Mouse (Mus musculus): ENCODE results near the gene Tyrp1. TPM values are rescaled to one million over a fixed set of nuclear protein-coding genes. Genes with fewer than 3 reads are reported as not detected.

The Tyrp1 gene
- polyA plus RNA-seq (2016; fragmentation: Nextera tagmentation; extraction: Ambion mirVana), result 0.23 TPM in 1 of 2 replicates, not detected in the other

GRCm38 (mm10) chr4:80834050-80834449 lies at the start of gene Tyrp1:
Gene Tyrp1 (plus strand): TSS chr4:80834123.
- Histone ChIP-seq H3K4me3 (no peak within 1 kb of the TSS), H3K36me3 (no peaks in the 10 kb centered on the region), H3K27me3 (no peaks in the 10 kb centered on the region), H3K9ac (no peak within 1 kb of the TSS), H3K4me2 (replicated peaks) (no peak within 1 kb of the TSS), H3K4me1 (no peaks in the 10 kb centered on the region), H3K27ac (no peak within 1 kb of the TSS), H3K9me3 (replicated peaks) (no peaks in the 10 kb centered on the region)
- 56% methylated on average over 3 of the region's 3 CpGs for WGBS
- ATAC-seq (ENCODE audit: low FRiP score), result no peak

DNA sequence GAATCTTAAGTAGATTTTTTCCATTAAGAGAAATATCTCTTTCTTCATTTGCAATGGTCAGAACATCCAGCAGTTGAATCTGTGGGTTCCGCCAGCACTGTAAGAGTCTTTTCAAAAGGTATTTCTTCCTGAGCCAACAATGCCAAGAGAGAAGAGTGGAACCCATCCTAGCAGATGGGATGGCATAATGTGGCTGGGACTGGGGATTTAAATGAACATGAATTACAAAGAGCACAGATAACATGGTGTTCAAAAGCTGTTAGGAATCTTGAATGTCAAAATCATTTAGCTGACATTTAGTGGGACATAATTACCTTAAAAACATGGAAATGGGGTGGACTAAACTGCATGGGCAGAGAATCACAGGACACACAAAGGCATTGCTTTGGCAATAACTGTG lies 45.6 kb upstream of the Tyrp1 start:
- no peaks in the 10 kb centered on the region for H3K36me3 ChIP-seq
- no peak overlapping the region for H3K4me3 ChIP-seq
- no peaks in the 10 kb centered on the region for H3K27me3 ChIP-seq
- no peak overlapping the region for H3K9ac ChIP-seq
- H3K27ac ChIP-seq, result no peak overlapping the region
- no peaks in the 10 kb centered on the region for H3K4me1 ChIP-seq
- no peak for ATAC-seq (ENCODE audit: low FRiP score)
- no peaks in the 10 kb centered on the region for H3K9me3 ChIP-seq (replicated peaks)
- H3K4me2 ChIP-seq (replicated peaks), result no peak overlapping the region
- WGBS, result 94% methylated on average over 1 of the region's 1 CpGs

- Histone ChIP-seq H3K9me3 (replicated peaks) (no peaks in the 10 kb centered on the region), H3K27ac (no peak overlapping the region), H3K36me3 (no peaks in the 10 kb centered on the region), H3K4me3 (no peak overlapping the region), H3K4me1 (no peaks in the 10 kb centered on the region), H3K9ac (no peak overlapping the region), H3K4me2 (replicated peaks) (no peak overlapping the region), H3K27me3 (no peaks in the 10 kb centered on the region)
- ATAC-seq (ENCODE audit: low FRiP score), result no peak
Observed at GRCm38 (mm10) chr4:80819511-80819910, 14.4 kb upstream of the Tyrp1 start.

DNA sequence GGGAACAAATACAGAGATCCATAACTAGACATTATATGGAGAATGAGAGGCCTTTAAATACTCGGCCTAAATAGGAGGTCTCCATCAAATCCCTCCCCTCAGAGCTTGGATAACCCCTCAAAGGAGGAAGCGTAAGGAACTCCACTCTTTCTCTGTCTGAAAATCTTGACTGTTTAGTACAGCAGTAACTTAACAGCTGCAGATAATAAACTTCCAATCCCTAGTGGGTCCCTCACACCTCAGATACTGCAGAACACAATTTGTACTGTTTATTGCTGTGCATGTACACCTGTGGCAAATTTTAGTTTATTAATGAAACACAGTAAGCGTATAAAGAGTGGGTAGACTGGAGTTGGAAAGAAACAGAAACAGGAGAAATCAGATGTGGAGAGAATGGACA lies 12.0 kb upstream of the Tyrp1 start:
- Histone ChIP-seq H3K4me3 (no peak overlapping the region), H3K9ac (no peak overlapping the region), H3K4me1 (no peaks in the 10 kb centered on the region), H3K4me2 (replicated peaks) (no peak overlapping the region), H3K27ac (no peak overlapping the region), H3K36me3 (no peaks in the 10 kb centered on the region), H3K27me3 (no peaks in the 10 kb centered on the region), H3K9me3 (replicated peaks) (no peaks in the 10 kb centered on the region)
- 88% methylated on average over 3 of the region's 3 CpGs for WGBS
- no peak for ATAC-seq (ENCODE audit: low FRiP score)

DNA sequence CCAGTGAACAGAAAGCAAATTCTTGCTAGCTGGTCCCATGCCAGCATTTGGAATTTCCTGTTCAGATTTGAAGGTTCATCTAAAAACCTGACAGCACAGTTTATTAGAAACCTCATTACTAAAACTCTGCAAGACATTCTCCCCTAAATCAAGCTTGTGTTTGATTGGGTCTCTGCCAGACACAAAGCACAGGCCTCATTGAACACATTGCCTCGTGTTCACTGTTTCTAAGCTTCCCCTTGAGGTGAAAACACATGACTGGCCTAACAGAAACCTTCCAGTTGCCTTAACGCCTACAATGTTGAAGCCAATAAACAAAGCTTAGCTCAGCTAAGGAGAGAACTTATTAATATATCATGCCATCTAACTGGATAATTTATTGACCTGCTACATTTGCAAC lies 5.7 kb upstream of the Tyrp1 start:
- Histone ChIP-seq H3K4me3 (no peak overlapping the region), H3K27ac (no peak overlapping the region), H3K4me2 (replicated peaks) (no peak overlapping the region), H3K27me3 (no peaks in the 10 kb centered on the region), H3K4me1 (no peaks in the 10 kb centered on the region), H3K9me3 (replicated peaks) (no peaks in the 10 kb centered on the region), H3K9ac (no peak overlapping the region), H3K36me3 (no peaks in the 10 kb centered on the region)
- 61% methylated on average over 2 of the region's 2 CpGs for WGBS
- no peak for ATAC-seq (ENCODE audit: low FRiP score)

DNA sequence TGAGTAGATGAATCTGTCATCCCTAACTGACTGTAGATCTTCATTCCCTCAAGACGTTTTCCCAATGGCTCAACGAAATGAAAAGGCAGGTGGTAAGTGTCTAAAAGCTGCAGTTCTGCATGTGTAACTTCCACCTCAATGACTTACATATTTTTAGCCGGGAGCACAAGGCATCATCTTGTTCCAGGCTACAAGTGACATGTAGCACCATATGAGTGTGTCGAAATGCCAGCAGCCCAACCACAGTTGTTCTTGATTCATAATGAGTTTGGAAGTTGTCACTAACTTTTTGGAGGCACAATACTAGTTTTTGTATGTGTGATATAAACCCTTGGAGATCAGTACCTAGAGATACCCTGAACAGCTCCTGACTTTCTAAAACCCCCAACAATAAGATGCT lies 5.4 kb downstream of the Tyrp1 start:
- 78% methylated on average over 4 of the region's 4 CpGs for WGBS
- Histone ChIP-seq H3K4me3 (no peak overlapping the region), H3K9me3 (replicated peaks) (no peaks in the 10 kb centered on the region), H3K4me2 (replicated peaks) (no peak overlapping the region), H3K27me3 (no peaks in the 10 kb centered on the region), H3K36me3 (no peaks in the 10 kb centered on the region), H3K4me1 (no peaks in the 10 kb centered on the region), H3K27ac (no peak overlapping the region), H3K9ac (no peak overlapping the region)
- no peak for ATAC-seq (ENCODE audit: low FRiP score)

DNA sequence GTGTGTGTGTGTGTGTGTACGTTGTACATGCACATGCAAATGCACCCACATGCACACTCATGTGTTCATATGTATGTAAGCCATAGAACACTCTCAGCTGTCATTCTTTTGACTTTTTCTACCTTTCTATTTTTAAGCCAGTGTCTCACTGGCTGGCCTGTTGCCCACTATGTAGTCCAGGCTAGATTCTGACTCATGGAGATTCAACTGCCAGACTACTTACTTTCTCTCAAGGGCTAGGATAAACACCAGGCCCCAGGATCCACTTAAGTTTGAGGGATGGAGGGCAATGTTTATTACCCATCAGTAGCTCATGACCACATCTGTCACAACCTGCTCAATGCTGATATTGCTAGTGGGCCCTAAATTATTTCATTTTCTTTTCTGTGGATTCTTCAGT lies 8.1 kb downstream of the Tyrp1 start:
- no peaks in the 10 kb centered on the region for H3K27me3 ChIP-seq
- no peak overlapping the region for H3K4me2 ChIP-seq (replicated peaks)
- no peak for ATAC-seq (ENCODE audit: low FRiP score)
- WGBS, result no CpG with 5 or more reads among the region's 1 CpGs
- H3K9ac ChIP-seq, result no peak overlapping the region
- H3K36me3 ChIP-seq, result no peaks in the 10 kb centered on the region
- no peak overlapping the region for H3K4me3 ChIP-seq
- no peak overlapping the region for H3K27ac ChIP-seq
- no peaks in the 10 kb centered on the region for H3K9me3 ChIP-seq (replicated peaks)
- H3K4me1 ChIP-seq, result no peaks in the 10 kb centered on the region

GRCm38 (mm10) chr4:80843752-80844151 lies 9.8 kb downstream of the Tyrp1 start:
- ATAC-seq (ENCODE audit: low FRiP score), result no peak
- Histone ChIP-seq H3K27ac (no peak overlapping the region), H3K27me3 (no peaks in the 10 kb centered on the region), H3K4me1 (no peaks in the 10 kb centered on the region), H3K36me3 (no peaks in the 10 kb centered on the region), H3K4me2 (replicated peaks) (no peak overlapping the region), H3K9ac (no peak overlapping the region), H3K9me3 (replicated peaks) (no peaks in the 10 kb centered on the region), H3K4me3 (no peak overlapping the region)

GRCm38 (mm10) chr4:80846052-80846451 lies 12.1 kb downstream of the Tyrp1 start:
- Histone ChIP-seq H3K4me2 (replicated peaks) (no peak overlapping the region), H3K4me1 (no peaks in the 10 kb centered on the region), H3K27ac (no peak overlapping the region), H3K4me3 (no peak overlapping the region), H3K9ac (no peak overlapping the region), H3K36me3 (no peaks in the 10 kb centered on the region), H3K9me3 (replicated peaks) (no peaks in the 10 kb centered on the region), H3K27me3 (no peaks in the 10 kb centered on the region)
- 68% methylated on average over 3 of the region's 3 CpGs for WGBS
- ATAC-seq (ENCODE audit: low FRiP score), result no peak

- Histone ChIP-seq H3K27ac (no peak overlapping the region), H3K4me1 (no peaks in the 10 kb centered on the region), H3K9me3 (replicated peaks) (no peaks in the 10 kb centered on the region), H3K4me2 (replicated peaks) (no peak overlapping the region), H3K36me3 (no peaks in the 10 kb centered on the region), H3K27me3 (no peaks in the 10 kb centered on the region), H3K4me3 (no peak overlapping the region), H3K9ac (no peak overlapping the region)
- ATAC-seq (ENCODE audit: low FRiP score), result peak; percentile 62; the same call in 1 of the 2 replicates
- WGBS, result 76% methylated on average over 7 of the region's 7 CpGs
Observed at GRCm38 (mm10) chr4:80852590-80853425, 18.9 kb downstream of the Tyrp1 start.

DNA sequence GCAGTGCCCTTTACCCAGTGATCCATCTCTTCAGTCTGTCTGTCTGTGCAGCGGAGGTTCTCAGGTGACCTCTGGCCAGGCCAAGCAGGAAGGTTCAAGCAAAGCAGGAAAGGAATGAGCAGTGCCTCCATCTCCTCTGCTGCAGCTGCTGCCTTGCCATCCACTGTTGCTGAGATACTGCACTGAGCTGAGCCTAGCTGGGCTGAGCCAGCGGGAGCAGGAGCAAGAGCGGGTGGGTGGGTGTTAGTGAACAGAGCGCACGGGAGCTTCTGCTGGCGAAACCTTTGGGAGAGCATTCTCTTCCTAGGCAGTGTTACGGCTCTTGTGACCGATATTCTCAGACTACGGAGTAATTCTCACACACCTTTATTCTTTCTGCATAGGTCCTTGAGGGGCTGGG lies 21.6 kb downstream of the Tyrp1 start:
- Histone ChIP-seq H3K4me3 (no peak overlapping the region), H3K9me3 (replicated peaks) (no peaks in the 10 kb centered on the region), H3K27ac (no peak overlapping the region), H3K36me3 (no peaks in the 10 kb centered on the region), H3K27me3 (no peaks in the 10 kb centered on the region), H3K4me1 (no peaks in the 10 kb centered on the region), H3K9ac (no peak overlapping the region), H3K4me2 (replicated peaks) (no peak overlapping the region)
- no peak for ATAC-seq (ENCODE audit: low FRiP score)
- 73% methylated on average over 9 of the region's 9 CpGs for WGBS

DNA sequence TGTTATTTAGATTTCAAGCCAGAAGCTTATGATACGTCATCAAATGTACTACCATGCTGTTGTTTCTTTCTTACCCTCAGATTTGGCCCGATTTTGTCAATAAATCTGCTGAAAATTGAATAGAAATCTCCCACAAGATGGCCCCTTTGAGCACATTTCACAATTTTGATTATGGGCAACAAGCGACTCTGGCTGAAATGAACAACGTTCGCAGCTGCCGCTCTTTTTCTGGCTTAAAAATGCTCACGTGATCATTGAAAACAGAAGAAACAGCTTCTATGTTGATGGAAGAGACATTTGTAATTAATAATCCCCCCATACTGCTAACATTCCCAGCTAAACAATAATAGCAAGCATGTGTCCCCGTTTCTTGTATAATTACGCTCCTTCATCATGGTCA lies 29.0 kb downstream of the Tyrp1 start:
- no peak overlapping the region for H3K27ac ChIP-seq
- peaks cover 6% of the 10 kb centered on the region for H3K4me1 ChIP-seq
- H3K9ac ChIP-seq, result no peak overlapping the region
- no peak overlapping the region for H3K4me3 ChIP-seq
- no peaks in the 10 kb centered on the region for H3K27me3 ChIP-seq
- H3K9me3 ChIP-seq (replicated peaks), result no peaks in the 10 kb centered on the region
- H3K4me2 ChIP-seq (replicated peaks), result no peak overlapping the region
- no peaks in the 10 kb centered on the region for H3K36me3 ChIP-seq
- no peak for ATAC-seq (ENCODE audit: low FRiP score)
- 58% methylated on average over 9 of the region's 9 CpGs for WGBS

- Histone ChIP-seq H3K27ac (no peak overlapping the region), H3K4me2 (replicated peaks) (no peak overlapping the region), H3K4me1 (peaks cover 6% of the 10 kb centered on the region), H3K4me3 (no peak overlapping the region), H3K27me3 (no peaks in the 10 kb centered on the region), H3K9ac (no peak overlapping the region), H3K9me3 (replicated peaks) (no peaks in the 10 kb centered on the region), H3K36me3 (no peaks in the 10 kb centered on the region)
- whole genome bisulfite sequencing, result 63% methylated on average over 7 of the region's 7 CpGs
- no peak for ATAC-seq (ENCODE audit: low FRiP score)
Observed at GRCm38 (mm10) chr4:80863906-80864305, 30.0 kb downstream of the Tyrp1 start.
